Mouse (Mus musculus) left cerebral cortex, adult 6 months (tissue): ENCODE data around the gene Helq. TPM values are rescaled to one million over a fixed set of nuclear protein-coding genes. Genes with fewer than 3 reads are reported as not detected.

Experiments used
- long read RNA-seq, 2 experiments: library from polyadenylated mRNA; unstranded; transcript quantifications; one replicate each; pipeline ENCODE4 v2.0.0; 2019 to 2020
- polyA plus RNA-seq: library from polyadenylated mRNA; unstranded; fragments of <200 nt; fragmentation: Nextera tagmentation; gene quantifications from 2 replicates; pipeline ENCODE4 v1.2.3, GENCODE M21; 2021

Helq gene
- 3.1 and 4.1 TPM in 2 replicates for polyA plus RNA-seq
- long read RNA-seq, experiment 1, transcript Helq-201 (18 exons, 3,689 nt) = major isoform, 7 of 35 reads
- long read RNA-seq, experiment 1, partial matches to known transcripts = 8 of 35 reads
- long read RNA-seq, experiment 1, other reads (novel, unspliced or antisense) = 20 of 35 reads
- long read RNA-seq, experiment 2, partial matches to known transcripts = 1 of 2 reads
- long read RNA-seq, experiment 2, other reads (novel, unspliced or antisense) = 1 of 2 reads

DNA sequence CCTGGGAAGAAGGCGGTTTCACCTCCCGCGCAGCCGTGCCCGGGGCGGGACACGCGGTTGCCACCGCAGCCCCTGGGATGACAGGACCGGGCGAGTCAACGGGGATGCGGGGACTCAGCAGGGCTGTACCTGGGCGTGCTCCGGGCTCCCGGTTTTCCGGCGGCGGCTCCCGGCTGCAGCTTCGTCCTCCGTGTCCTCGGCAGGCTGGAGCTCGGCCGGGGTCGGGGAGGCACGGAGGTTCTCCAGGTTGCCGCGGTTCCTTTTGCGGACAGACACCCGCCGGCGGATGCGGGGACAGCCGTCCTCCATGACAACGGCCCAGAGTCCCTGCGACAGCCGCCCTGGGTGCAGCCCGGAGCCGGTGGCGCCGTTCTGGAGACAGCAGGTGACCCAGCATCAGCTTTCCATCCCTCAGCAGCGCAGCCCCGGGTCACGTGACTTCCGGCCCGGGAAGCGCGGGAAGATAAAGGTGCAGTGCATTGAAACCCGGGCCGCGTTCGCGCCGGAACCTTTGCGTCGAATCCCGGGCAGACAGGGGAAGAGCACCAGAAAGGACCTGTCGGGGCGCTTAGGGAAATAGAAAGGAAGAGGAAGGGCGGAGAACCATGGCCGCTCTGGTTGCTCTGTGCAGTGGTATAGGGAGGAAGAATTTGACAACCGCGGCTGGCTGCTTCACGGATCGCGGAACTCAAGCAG, at the start of gene Helq, which contains the start of gene Mrps18c:
Gene Helq, minus strand, starts transcription at position 434 of the 696 bp plus-strand sequence.
Gene Mrps18c, plus strand, starts transcription at position 463 of the 696 bp plus-strand sequence.

DNA sequence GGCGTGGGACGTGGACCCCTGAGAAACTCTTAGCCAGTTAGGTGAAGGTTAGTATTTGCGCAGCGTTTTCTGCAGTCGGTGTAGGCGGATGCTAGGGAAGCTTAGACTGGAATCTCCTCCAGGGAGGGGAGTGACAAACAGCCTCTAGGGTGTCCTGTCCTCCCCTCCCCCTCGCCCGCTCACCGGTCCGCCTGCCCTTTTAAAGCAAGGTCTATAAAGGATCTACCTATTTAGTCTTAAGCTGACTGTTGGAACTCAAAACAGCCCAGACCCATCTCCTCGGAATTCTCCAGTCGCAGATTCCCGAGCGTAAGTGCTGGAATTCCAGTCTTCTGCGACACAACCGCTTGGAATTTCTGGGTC, 47.1 kb upstream of the Helq start, which contains the start of gene Gpat3:
Gene Gpat3, plus strand, starts transcription at position 229 of the 363 bp plus-strand sequence.

DNA sequence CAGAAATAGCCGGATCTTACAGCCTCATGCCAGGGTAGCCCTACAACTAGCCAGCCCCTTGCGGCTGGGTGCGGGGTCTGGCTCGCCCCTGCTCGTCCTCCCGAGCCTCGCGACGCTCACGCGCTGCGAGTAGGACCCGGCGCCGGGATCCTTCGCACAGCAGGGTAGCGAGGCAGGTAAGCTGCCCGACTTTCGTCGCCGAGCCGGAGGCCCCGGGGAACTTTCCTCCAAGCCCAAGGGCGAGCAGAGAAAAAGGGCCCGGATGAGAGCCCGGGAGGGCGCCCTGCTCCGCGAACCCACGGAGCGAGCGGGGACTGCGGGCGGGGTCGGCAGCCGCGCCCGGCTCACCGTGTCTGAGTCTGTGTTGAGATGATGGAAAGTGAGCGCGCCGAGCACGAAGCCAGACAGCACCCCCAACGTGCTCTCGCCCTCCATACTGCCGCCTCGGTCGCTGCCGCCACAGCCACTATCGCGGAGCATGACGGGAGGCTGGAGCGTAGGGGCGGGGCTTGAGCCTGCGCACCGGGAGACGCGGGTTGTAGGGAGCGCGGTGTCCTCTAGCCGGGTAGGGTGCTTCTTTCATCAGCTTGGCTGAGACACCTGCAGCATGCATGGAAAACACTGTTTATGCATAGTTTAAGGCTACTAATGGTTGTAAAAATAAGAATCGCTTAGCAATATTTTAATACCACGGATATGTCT, 22.2 kb upstream of the Helq start, which contains the start of gene Abraxas1:
Gene Abraxas1, minus strand, starts transcription at position 483 of the 702 bp plus-strand sequence.

DNA sequence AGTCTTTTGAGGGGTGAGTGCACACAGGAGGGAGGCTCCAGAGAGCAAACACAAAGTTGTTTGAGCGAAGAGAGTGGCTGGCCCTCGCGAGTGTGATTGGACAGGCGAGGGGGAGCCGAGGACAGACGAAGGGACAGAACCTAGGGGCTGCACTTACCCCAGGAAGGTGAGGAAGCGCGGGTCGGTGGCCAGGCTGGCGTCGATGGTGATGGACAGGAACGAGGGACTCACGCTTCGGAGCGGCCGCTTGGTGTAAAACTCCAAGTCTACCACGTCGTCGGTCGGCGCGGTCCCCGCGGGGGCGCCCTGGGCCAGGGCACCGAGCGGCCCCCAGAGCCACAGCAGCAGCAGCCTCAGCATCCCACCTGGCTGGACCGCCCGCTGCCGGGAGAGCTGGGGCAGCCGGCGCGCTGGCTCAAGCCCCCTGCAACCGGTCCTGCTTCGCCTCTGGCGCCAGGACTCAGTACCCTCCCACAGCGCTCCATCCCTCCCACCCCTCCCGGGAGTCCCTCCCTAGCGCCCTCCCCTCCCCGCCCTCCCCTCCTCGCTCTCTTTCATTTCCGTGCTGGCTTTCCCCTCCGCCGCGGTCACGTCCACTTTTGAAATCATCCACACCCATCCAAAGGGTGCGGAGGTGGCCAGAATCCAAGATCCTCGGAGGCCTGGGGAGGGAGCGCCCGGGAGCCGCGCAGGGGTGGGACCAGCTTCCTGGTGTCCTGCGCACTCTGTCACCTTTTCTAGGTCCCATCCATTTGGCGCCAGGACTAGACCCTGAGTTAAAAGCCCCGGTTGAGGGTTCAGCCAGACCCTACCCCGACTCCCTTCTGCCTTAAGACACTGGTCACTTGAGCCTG, 78.9 kb downstream of the Helq start, which contains the start of gene Hpse:
Gene Hpse, minus strand, starts transcription at position 482 of the 854 bp plus-strand sequence.

Other genes with a start within 250 kb of the Helq start
- 0.16 TPM in 1 of 2 replicates, not detected in the other for gene Plac8, start 226.4 kb downstream of the Helq start, polyA plus RNA-seq
- gene Coq2, start 123.5 kb downstream of the Helq start, polyA plus RNA-seq = 25.0 and 156 TPM in 2 replicates
- gene Hpse, start 78.9 kb downstream of the Helq start, polyA plus RNA-seq = 0.59 and 0.69 TPM in 2 replicates
- 162 and 173 TPM in 2 replicates for gene Mrps18c, start within 50 bp of the Helq start, polyA plus RNA-seq
- gene Abraxas1, start 22.4 kb upstream of the Helq start, polyA plus RNA-seq = 4.4 and 5.2 TPM in 2 replicates
- gene Gpat3, start 47.1 kb upstream of the Helq start, polyA plus RNA-seq = 3.1 and 4.4 TPM in 2 replicates